Mouse (Mus musculus) neutrophil, adult 5-6 weeks (primary cell): ENCODE measurements around the gene Akap13. TPM values are rescaled to one million over a fixed set of nuclear protein-coding genes. Genes with fewer than 3 reads are reported as not detected.

Experiments
- ATAC-seq: fragments of 151-379, 151-347 bp; 2 replicates; pipeline ENCODE4 v1.8.0; 2017; ENCODE audit warnings: mild to moderate bottlenecking, moderate TSS enrichment; ENCODE audit not compliant: insufficient number of reproducible peaks, poor library complexity, low FRiP score, severe bottlenecking; ENCODE audit errors: extremely low read depth
- total RNA-seq: library from RNA; stranded (forward); fragments of 200-1000 nt; gene quantifications from 2 replicates; pipeline ENCODE4 v1.2.3, GENCODE M21; 2017

Gene Akap13
- total RNA-seq, 1 experiment from 2014 or later = 935 TPM

DNA sequence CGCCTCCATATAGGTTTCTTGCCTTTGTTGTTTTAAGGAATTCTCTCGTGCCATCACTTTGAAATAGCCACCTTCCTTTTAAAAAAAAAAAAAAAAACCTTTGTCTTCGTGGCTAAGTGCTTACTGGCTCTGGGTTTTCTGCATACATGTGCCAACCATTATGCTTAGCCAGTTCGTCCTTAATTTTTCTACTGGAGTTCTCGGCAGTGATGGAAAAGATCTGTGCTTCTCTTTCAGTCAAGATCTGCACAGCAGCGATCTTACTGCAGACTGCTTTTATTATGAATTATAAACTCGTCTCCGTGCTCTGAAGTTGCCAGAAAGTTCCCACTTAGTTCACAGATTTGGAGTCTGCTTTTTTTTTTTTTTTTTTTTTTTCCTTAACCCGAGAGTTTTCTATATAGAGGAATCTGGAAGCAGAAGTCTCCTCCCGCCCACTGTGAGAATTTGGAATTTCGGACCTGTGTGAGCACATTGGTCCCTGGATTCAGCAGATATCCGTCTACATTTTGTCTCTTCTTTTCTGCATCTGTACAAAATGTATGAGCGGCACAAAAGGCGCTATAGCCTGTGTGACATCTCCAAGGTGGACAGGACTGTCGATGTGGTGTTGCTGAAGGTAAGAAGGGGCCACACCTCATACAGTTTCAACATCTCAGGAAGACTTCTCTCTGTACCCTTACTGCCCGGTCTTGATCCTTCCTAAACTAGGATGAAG, 187.7 kb downstream of the Akap13 start:
- no peak for ATAC-seq

DNA sequence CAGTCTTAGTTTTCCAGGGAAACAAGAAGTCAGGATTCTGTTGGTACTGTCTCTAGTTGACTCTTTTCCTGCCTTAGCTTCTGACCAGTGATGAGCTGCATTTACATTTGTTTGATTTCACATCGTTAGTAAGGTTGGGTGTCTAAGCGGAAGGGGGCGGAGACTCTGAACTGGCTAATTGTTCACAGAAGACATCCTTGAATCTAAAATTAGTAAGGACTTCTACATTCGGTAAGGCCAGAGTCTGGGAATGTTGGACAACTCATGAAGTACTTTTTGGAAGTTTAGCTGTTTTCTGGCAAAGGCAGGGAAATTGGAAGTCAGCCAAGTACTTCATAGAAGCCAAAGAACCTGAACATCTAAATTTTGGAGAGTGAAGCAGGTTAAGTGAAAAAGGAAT, 188.7 kb downstream of the Akap13 start:
- no peak for ATAC-seq

- ATAC-seq = 0 out of 2 replicates have a peak, but pooled peaks have one; percentile 13
Measured at GRCm38 (mm10) chr7:75644585-75644984, 189.3 kb downstream of the Akap13 start.

DNA sequence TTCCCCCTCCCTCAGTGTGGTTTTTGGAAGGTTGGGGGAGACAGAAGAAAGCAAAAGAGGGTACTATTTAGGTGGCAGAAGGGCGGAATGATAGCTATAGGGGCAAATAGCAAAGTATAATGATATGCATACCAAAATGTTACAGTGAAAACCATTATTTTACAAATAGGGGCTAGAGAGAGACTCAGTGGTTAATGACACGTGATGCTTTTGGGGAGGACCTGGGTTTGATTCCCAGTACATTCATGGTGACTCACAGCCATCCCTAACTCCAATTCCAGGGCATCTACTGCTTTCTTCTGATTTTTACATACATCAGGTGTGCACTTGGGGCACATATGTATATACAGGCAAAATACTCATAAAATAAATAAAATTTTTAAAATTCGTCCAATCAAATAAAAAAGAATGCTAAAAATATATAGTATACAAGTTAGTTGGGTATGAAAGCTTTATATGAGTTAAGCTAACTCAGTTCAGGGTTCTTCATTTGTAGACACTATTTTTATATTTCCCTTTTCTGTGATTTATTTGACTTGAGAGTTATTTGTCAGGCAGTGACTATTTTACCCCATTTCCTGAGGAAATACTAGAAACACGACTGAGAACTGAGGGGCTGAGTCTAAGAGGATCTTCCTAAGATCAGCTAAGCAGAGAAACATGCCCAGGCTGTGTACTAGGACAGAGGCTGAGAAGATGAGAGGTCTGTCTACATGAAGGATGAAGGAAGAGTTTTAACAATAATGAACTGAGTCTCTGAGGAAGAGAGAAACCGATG, 190.0 kb downstream of the Akap13 start:
- ATAC-seq = no peak

DNA sequence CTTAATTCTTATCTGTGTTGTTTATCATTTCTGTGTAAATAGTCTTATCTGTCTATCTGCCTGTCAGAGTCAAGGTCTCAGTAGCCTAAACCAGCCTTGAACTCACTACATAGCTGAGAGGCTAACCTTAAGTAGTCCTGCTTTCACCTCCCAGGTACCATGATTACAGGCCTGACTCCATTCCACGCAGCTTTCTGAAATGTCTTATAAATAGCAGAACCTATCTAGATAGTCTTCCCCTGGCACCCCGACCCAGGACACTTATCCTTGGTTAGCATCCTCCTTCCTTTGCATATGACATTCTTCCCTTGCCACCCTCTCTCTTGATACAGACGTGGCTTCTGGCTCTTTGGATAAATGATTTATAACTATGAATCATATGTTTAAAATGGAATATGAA, 192.7 kb downstream of the Akap13 start:
- ATAC-seq = no peak

DNA sequence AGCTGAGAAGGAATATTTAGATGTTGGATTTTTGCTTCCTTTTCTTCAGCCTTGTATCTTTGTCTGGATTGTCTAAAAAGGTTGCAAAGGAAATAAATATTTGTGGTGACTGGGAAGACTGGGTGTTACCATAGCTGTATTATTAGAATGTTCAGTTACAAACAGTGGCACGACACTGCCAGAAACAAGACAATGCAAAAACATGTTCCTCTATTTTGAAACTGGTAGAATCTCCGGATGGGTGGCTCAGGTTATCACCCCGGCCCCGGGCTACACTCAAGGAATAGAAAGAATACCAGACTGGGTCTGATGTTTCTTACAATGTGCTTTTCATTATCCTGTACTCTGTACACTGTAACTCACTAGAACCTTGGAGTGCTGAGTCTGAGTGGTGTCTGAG, 193.6 kb downstream of the Akap13 start:
- no peak for ATAC-seq

DNA sequence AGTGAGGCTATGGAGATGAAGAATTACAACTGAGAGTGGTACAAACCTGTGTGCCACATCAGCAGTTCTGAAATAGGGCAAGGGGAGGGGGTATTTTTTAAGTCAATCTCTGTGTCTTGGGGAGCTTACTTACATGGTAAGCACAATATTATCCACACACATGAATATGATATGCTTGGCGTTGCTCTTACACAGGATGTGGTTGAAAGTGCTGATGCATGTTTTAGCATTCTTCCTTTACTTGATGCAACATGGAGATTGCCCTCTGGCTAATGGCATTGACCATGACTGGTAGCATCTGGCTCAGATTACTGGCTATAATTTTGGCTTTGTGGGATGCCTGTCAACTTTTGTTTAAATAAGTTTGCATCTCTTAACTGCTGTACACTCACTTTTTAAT, 194.6 kb downstream of the Akap13 start:
- ATAC-seq = peak; percentile 59; the same call in 1 of the 2 replicates

DNA sequence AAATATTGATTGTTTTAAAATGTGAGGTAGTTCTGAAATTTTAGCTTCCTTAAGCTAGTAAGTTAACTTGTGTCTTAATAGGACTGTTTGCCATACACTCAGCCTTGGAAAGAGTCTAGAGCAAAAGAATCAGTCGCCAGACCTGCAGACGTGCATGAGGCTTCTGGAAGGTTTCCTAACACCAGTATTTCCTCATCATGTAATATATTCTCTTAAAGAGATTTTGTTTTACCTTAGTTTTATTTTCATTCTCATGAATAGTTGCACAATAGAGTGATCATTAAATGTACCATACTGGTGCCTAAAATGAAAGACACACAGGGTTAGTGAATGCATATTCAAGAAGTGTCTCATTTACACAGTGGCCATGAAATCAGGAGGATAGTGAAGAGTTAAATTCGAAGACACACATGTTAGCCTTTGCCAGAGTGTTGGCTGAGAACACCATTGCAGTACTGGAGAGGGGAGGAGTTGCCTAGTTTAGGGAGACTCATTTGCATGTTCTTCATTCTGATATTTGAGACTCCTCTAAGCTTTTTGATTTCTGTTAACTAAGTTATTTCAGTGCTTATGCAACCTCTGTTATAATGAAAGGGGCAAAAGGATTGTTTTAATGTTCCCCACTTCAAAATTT, 198.5 kb downstream of the Akap13 start:
- ATAC-seq = no peak

DNA sequence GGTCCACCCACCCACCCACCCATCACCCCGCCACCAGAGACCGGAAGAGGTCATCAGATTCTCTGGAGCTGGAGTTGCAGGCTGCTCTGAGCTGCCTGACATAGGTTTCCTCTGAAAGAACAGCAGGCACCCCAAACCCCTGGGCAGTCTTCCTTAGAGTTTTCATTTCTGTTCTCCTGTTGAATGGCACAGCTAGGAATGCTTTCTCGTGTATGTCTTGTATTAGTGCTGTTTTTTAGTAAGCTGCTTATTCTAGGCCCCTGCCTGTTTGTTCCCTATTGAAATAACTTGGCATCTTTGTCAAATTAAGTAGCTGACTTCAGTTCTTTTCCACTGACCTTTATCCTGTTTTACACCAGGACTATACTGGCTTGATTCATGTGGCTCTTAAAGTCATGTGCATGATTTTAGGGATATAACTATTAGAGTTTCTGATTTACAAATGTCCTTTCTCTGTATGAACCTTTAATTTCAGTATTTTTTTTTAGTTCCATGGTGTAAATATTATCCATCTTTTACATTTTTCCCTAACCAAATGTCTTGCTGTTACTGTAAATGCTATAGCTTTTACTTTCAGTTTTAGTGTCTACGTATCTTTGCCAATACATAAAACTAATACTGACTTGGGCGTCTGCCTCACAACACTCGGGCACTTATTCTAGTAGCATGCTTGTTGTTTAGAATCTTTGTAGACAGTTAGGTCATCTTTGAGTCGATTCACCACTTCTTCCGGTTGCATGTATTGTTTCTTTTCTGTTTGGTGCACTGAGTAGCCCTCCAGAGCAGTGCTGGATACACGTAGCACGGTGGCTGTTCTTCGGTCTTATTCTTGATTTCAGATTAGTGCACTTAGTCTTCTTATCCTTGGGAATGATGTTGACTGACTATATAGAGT, 200.1 kb downstream of the Akap13 start:
- ATAC-seq = peak; percentile 59; the same call in 1 of the 2 replicates

DNA sequence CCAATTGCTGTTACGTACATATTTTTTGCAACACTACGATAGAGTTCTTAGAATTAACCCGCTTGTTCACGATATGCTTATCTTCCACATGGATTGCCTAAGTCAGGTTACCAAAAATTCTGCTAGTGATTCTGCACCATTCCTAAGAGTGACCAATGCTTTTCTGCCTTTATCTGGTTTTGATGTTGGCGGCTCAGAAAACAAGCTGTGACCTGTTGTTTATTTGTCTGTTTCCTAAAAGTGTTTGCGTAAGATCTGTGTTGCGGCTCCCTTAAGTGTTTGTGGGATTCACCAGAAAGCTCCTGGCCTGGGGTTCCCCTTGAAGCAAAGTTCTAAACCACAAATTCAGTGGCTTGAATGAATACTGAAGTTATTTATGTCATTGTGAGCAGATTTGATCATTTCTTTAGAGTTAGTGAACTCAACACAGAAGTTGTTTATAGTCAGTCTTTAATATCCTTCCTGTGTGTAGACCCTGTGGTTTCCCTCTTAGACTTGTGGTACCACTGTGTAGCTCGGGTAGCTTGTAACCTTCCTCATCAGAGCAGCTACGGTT, 201.0 kb downstream of the Akap13 start:
- peak; percentile 69; the same call in 1 of the 2 replicates for ATAC-seq

DNA sequence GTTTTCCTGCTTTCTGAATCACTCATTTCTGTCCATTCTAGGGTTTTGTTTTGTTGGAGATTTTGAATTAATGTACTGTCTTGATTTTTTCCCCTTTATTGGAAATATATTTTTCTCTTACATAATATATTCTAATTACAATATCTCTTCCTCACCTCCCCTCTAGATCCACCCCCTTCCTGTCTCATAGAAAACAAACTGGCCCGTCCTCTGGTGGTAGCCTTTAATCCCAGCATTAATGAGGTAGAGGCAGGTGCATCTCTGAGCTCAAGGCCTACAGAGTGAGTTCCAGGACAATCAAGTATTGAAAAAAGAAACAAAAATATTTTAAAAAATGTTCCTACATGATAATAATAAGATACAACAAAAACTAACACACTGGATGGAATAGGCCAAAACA, 201.6 kb downstream of the Akap13 start:
- no peak for ATAC-seq

DNA sequence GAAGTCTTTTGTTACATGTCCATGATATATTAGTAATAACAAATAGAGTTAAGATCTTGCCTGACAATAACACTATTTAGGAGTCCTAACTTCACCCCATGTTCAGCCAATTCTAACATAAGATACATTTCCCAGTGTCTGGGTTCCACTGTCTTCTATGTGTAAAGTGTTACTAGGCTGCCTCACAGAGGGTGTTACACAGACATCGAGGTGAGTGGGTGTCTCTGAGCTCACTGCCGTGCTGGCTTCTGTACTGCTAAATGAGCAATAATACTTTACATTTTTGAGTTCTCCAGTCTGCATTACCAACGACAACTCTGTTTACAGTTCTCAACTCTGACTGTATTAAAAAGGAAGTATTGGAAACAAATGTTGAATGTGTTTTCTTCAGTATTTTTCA, 209.1 kb downstream of the Akap13 start:
- no peak for ATAC-seq

- no peak for ATAC-seq
Measured at GRCm38 (mm10) chr7:75666982-75667381, 211.6 kb downstream of the Akap13 start.

DNA sequence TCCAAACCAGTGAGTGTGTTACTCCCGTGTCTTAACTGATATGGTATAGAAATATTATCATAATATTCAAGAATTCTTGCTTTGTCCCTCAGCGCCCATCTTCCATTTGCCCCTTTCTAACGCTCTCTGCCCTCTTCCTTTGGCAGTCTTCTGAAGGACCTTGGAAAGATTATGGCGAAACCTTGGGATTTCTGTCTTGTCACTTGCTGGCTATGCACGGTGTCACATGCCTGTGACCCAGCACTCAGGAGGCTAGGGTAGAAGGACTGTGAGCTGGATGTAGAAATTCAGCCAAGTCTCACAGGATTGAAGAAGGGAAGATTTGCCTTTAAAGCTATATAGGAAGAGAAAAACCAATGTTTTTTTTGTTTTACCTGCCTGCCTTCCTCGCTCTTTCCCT, 212.2 kb downstream of the Akap13 start:
- ATAC-seq = no peak

DNA sequence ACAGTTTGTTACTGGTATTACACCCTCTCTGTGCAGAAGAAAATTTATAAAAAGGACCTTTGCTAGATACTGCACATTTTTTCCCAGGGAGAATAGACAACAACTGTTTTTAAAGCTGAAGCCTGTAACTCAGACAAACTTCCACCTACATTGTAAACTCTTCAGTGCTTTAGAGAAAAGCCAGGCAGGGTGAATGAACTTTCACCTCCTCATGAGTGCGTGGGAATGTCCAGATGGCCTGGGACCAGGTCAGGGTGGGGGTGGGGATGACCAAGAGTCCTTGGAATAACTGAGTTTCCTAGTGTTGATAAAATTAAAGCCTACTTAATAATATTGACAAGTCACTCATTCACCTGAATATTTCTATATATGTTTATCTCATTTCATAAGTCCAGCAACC, 213.1 kb downstream of the Akap13 start:
- no peak for ATAC-seq

- ATAC-seq = 0 out of 2 replicates have a peak, but pooled peaks have one; percentile 19
Measured at GRCm38 (mm10) chr7:75669416-75669815, 214.1 kb downstream of the Akap13 start.

DNA sequence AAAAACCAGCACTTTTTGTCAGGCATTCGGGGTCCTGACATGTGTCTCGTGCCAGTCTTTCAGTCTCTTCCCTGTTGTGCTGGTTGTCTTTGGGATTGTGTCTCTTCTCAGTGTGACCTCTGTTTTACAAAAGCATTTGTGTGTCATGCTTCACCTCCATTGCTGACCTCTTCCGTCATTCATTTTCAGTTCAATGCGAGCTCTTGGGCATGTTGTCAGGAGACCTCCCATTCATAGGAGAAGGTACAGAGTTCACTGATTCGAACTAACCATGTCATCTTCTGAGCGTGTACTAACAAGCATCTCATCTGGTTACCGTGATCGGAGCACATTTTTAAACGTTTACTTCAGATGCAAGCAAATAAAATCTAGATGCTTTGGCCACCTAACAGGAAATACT, 224.3 kb downstream of the Akap13 start:
- ATAC-seq = no peak

DNA sequence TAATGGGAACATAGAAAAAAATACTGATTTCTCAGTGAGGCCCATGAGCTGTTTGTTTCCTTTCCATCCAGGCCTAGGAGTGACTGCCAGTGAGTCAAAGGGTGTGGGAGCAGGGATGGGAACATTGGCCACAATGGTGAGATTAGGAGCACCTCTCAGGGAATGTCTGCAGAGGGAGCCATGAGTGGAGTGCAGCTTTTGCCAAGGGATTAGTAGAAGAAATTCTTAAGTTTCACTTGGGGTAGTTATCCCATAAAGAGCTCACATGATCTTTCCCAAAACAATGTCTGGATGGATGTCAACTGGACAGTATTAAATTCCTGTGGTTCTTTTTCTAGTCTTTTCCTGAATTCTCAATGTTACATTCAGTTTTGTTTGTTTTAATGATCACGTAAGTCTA, 227.6 kb downstream of the Akap13 start:
- ATAC-seq = no peak

DNA sequence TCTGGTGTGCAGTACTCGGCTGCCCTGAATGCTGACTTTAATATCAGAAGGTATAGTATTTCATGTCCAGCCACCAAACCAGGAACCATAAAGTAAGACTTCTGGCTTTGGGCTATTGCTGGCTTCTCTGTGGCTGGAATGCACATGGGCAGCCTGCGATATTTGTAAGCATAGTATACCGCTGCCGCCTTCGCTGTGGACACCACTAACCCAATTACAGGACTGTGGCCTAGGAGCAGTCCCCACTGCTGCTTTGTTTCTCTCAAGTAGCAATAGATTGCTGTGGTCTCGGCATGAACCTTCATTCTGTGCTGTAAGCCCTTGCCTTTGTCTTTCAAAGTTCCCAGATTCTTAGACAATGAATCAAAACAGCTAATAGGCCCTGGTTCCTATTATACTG, 228.1 kb downstream of the Akap13 start:
- no peak for ATAC-seq
